8 mouse cellular contexts compared by ENCODE assay signal in genomic region chr12:18207941-18208340, GRCm38 (mm10).
DNase-seq lines count a peak whose midpoint lies in the region.
"Not testable (repeated sequence)": the region's sequence is repeated elsewhere in the genome, so short reads cannot be mapped to it uniquely, and the experiment has no call there.

No protein-coding gene starts in this region.

- intact Hi-C loops in left cerebral cortex, postnatal 25 days (cut with DNase I): not testable (repeated sequence)

- DNase-seq in adrenal gland, postnatal 10 days: peak; percentile 41
- peak; percentile 61 to 65 for DNase-seq in cerebellum, postnatal 10 days
- peak; percentile 18 for DNase-seq in gastrocnemius, postnatal 10 days
- peak; percentile 26 for DNase-seq in kidney, adult 18-20 months
- peak; percentile 2 to 19 for DNase-seq in layer of hippocampus, adult 8-10 months (ENCODE audit: low spot score in 2 of 2)
- peak; percentile 8 to 43 for DNase-seq in left cerebral cortex, postnatal 25 days (ENCODE audit: low spot score in 2 of 2)
- peak; percentile 67 for DNase-seq in retina, embryonic 14.5 days (ENCODE audit: low spot score)
- peak; percentile 4 for DNase-seq in urinary bladder, postnatal 25 days (ENCODE audit: low spot score)

Comparison
In these comparisons a context has a peak if more than half of its experiments do, and no peak if none do; other contexts are left out.
1. Peak in every context shown above with its lines: DNase-seq.
2. DNase-seq: peak in every context shown above with its lines; median percentile 67 in retina, embryonic 14.5 days; 63 in cerebellum, postnatal 10 days; 41 in adrenal gland, postnatal 10 days; 26 in kidney, adult 18-20 months; 26 in left cerebral cortex, postnatal 25 days; 18 in gastrocnemius, postnatal 10 days; 10 in layer of hippocampus, adult 8-10 months; 4 in urinary bladder, postnatal 25 days.